Mouse (Mus musculus) embryonic fibroblast, embryonic 13.5 days (primary cell): ENCODE measurements at regions not wholly inside any gene's neighbourhood (a gene's known extent, or its start where the extent isn't known, plus 50 kb on each side); places are given as distances from the start of the nearest gene placed in this dataset.

Source experiments
- CTCF ChIP-seq: IDR thresholded peaks from 2 replicates; pipeline ENCODE4 v1.5.1; 2011; ENCODE audit warnings: mild to moderate bottlenecking, control low read depth, low read length, moderate library complexity, borderline replicate concordance; ENCODE audit not compliant: insufficient read depth
- POLR2A ChIP-seq: IDR thresholded peaks from 2 replicates; pipeline ENCODE4 v1.6.1; 2011; ENCODE audit warnings: low read depth, mild to moderate bottlenecking, control low read depth, low read length, moderate library complexity

DNA sequence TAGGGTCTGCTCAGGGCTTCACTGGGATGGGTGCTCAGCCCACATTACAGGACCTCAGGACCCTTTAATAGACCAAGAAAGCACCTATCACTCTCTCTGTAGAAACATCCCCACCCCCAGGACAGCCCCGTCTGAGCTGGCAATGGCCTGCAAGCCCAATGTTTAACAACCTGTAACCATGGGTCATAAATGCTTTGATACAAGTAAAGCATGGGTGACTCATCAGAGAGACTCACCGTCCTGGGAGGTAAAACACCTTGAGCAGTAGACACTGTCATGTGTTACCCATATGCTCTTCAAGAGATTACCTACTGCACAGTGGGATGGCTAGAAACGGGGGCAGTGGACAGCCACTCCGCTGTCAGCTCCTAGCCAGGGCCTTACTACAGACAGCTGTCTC lies 92.7 kb downstream of the Cdc5l start:
- TF ChIP-seq POLR2A (no peak), CTCF (no peak)
